In the genomic region with DNA sequence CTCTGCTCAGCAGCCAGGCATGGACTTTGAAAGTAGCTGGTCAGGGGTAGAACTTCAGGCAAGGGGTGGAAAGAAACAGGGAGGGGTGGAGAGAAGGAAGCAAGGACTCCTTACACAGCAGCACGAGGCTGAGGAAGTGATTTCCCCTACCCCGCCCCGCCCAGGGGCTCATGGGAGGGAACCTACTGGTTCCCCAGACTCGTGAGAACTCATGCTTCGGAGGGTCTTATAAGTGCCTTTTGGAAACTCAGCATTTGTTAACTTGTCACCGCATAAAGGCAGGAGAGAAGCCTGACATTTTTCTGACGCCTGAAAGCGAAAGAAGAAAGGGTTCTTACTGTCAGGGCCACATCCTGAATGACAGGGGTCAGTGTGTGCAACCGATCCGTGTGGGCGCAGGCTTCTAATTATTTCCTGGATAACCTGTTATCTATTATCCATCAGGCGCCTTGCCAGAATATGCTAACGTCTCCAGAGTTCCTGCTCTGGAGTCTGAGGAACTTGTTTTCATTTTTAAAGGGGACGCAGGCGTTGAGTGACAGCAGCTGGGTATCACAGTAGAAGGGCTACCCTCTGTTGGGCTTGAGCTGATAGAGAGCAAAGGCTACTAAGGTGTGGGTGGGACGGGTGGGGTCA, we compare ENCODE assay signal across 8 mouse cellular contexts.
DNase-seq lines count a peak whose midpoint lies in the region; ATAC-seq and TF ChIP-seq lines count a peak whose summit lies in the region.

No protein-coding gene starts in this region.

- H3K4me1 ChIP-seq in CH12.LX (ENCODE audit: control insufficient read depth in 1 of 2, insufficient read depth in 2 of 2), result peaks cover 7 to 39% of the 10 kb centered on the region in 2 experiments; a peak in 3 of 4 replicates
- peaks cover 24% of the 10 kb centered on the region for H3K4me1 ChIP-seq in heart, embryonic 10.5 days
- peaks cover 12% of the 10 kb centered on the region; the same call in 1 of the 2 replicates for H3K4me1 ChIP-seq in stomach, embryonic 14.5 days (ENCODE audit: control insufficient read depth, insufficient read depth, low read length)

- peak overlapping the region; percentile 68 for H3K9ac ChIP-seq in CH12.LX (ENCODE audit: insufficient read depth, low read depth)
- H3K9ac ChIP-seq in stomach, embryonic 14.5 days (replicated peaks; ENCODE audit: low read depth, low read length), result no peak overlapping the region

- no peak overlapping the region for H3K27ac ChIP-seq in CH12.LX (ENCODE audit: insufficient read depth, low read depth)
- H3K27ac ChIP-seq in heart, embryonic 10.5 days, result peak overlapping the region; percentile 62
- H3K27ac ChIP-seq in stomach, embryonic 14.5 days (ENCODE audit: low read length), result peak overlapping the region; percentile 27; the same call in 1 of the 2 replicates

- peak; percentile 68 for ATAC-seq in activated CD4-positive, CD25-positive, alpha-beta regulatory T cell, adult 4 months
- peak; percentile 55; the same call in 1 of the 2 replicates for ATAC-seq in stomach, embryonic 14.5 days (ENCODE audit: insufficient number of reproducible peaks, insufficient read depth, low FRiP score, low read depth)

- peak; percentile 76 for TF ChIP-seq POLR2A in CH12.LX (IDR thresholded peaks at IDR 0.05; ENCODE audit: low read depth, low read length)

- no peak for TF ChIP-seq RAD21 in CH12.LX (IDR thresholded peaks at IDR 0.05; ENCODE audit: low read depth, low read length)

- 0 out of 2 replicates have a peak, but pooled peaks have one; percentile 17 for TF ChIP-seq EP300 in CH12.LX (IDR thresholded peaks at IDR 0.05; ENCODE audit: low read length)

- 23% methylated on average over 16 of the region's 16 CpGs for WGBS in heart, embryonic 10.5 days
- WGBS in stomach, embryonic 14.5 days, result 20% methylated on average over 16 of the region's 16 CpGs

- TF ChIP-seq CTCF in CH12.LX (conservative IDR thresholded peaks at IDR 0.05 in 1 of 2, IDR thresholded peaks at IDR 0.05 in 1 of 2; ENCODE audit: low read depth in 2 of 2, low read length in 2 of 2), result no peak

- peak overlapping the region; percentile 31 to 54 (median 34) for H3K4me3 ChIP-seq in CH12.LX (replicated peaks in 1 of 3; ENCODE audit: low read depth in 2 of 3, low read length in 2 of 3, poor library complexity in 1 of 3)
- H3K4me3 ChIP-seq in heart, embryonic 10.5 days, result peak overlapping the region; percentile 43
- H3K4me3 ChIP-seq in stomach, embryonic 14.5 days (ENCODE audit: low read depth, low read length), result peak overlapping the region; percentile 15; the same call in 1 of the 2 replicates

- peak; percentile 41 for DNase-seq in CH12.LX (ENCODE audit: extremely low read depth)
- no peak for DNase-seq in heart, embryonic 10.5 days (ENCODE audit: low spot score)
- DNase-seq in kidney, adult 9 months, result peak; percentile 89
- DNase-seq in lung, postnatal 10 days, result peak; percentile 70
- DNase-seq in right cerebral cortex, postnatal 25 days, result no peak
- DNase-seq in layer of hippocampus, postnatal 36 days, result no peak

- H3K4me2 ChIP-seq in CH12.LX (ENCODE audit: insufficient read depth, low read depth, poor library complexity, severe bottlenecking), result peak overlapping the region; percentile 98
- H3K4me2 ChIP-seq in stomach, embryonic 14.5 days (replicated peaks; ENCODE audit: low read depth, low read length), result peak overlapping the region; percentile 36

- H3K9me3 ChIP-seq in CH12.LX (replicated peaks; ENCODE audit: low read length), result peaks cover 5% of the 10 kb centered on the region
- no peaks in the 10 kb centered on the region for H3K9me3 ChIP-seq in heart, embryonic 10.5 days
- H3K9me3 ChIP-seq in stomach, embryonic 14.5 days (ENCODE audit: control insufficient read depth, low read depth, low read length), result no peaks in the 10 kb centered on the region

- dilution Hi-C loops in CH12.LX (cut with MboI; ENCODE audit: extremely low pct_ligation_motif_present, extremely low pct_unique_long_range_greater_than_20kb, low sequenced_read_pairs), result no loop called here

- H3K36me3 ChIP-seq in CH12.LX (replicated peaks in 1 of 2; ENCODE audit: control insufficient read depth in 1 of 2, insufficient read depth in 1 of 2, low read length in 1 of 2), result no peaks in the 10 kb centered on the region
- no peaks in the 10 kb centered on the region for H3K36me3 ChIP-seq in heart, embryonic 10.5 days
- H3K36me3 ChIP-seq in stomach, embryonic 14.5 days (ENCODE audit: control insufficient read depth, insufficient read depth, low read length), result no peaks in the 10 kb centered on the region

- no peaks in the 10 kb centered on the region for H3K27me3 ChIP-seq in CH12.LX (replicated peaks)
- H3K27me3 ChIP-seq in heart, embryonic 10.5 days (ENCODE audit: insufficient read depth, poor library complexity, severe bottlenecking), result peaks cover 23% of the 10 kb centered on the region
- no peaks in the 10 kb centered on the region for H3K27me3 ChIP-seq in stomach, embryonic 14.5 days (ENCODE audit: control insufficient read depth, insufficient read depth, low read length)

- in situ Hi-C loops in CH12.LX (cut with MboI; ENCODE audit: low pct_ligation_motif_present, low pct_unique_long_range_greater_than_20kb, low sequenced_read_pairs), result no loop called here

- H3K79me2 ChIP-seq in CH12.LX (replicated peaks; ENCODE audit: control insufficient read depth, extremely low read depth, insufficient read depth, poor library complexity, severe bottlenecking), result no peaks in the 10 kb centered on the region

TF ChIP-seq in CH12.LX, 34 proteins besides CTCF, POLR2A, EP300 and RAD21:
- TF ChIP-seq TBP (conservative IDR thresholded peaks at IDR 0.05; ENCODE audit: low read depth, low read length) (peak; percentile 33; the same call in 1 of the 2 replicates), MXI1 (IDR thresholded peaks at IDR 0.05; ENCODE audit: low read depth, low read length) (peak; percentile 81), ZKSCAN1 (IDR thresholded peaks at IDR 0.05; ENCODE audit: borderline replicate concordance, low read depth, low read length) (no peak), POLR2AphosphoS2 (IDR thresholded peaks at IDR 0.05; ENCODE audit: low read depth, low read length) (no peak), ZNF384 (IDR thresholded peaks at IDR 0.05; ENCODE audit: low read depth, low read length) (no peak), CHD2 (IDR thresholded peaks at IDR 0.05; ENCODE audit: low read length) (0 out of 2 replicates have a peak, but pooled peaks have one; percentile 50), JUN (IDR thresholded peaks at IDR 0.05; ENCODE audit: insufficient read depth, low read depth, low read length) (no peak), MAFK (IDR thresholded peaks at IDR 0.05; ENCODE audit: insufficient replicate concordance, low read length) (no peak), IRF4 (IDR thresholded peaks at IDR 0.05; ENCODE audit: low read depth, low read length) (peak; percentile 58; the same call in 1 of the 2 replicates), CHD1 (IDR thresholded peaks at IDR 0.05; ENCODE audit: low read depth, low read length) (no peak), SIN3A (IDR thresholded peaks at IDR 0.05; ENCODE audit: low read length) (no peak), MEF2A (IDR thresholded peaks at IDR 0.05; ENCODE audit: borderline replicate concordance, low read depth, low read length) (no peak), SMC3 (IDR thresholded peaks at IDR 0.05; ENCODE audit: low read depth, low read length) (no peak), RCOR1 (conservative IDR thresholded peaks at IDR 0.05; ENCODE audit: low read depth, low read length) (no peak), JUND (conservative IDR thresholded peaks at IDR 0.05; ENCODE audit: low read depth, low read length) (no peak), HCFC1 (IDR thresholded peaks at IDR 0.05; ENCODE audit: low read depth, low read length) (peak; percentile 42), TCF12 (IDR thresholded peaks at IDR 0.05; ENCODE audit: low read depth, low read length) (peak; percentile 64), ZMIZ1 (IDR thresholded peaks at IDR 0.05; ENCODE audit: low read depth, low read length) (no peak), UBTF (IDR thresholded peaks at IDR 0.05; ENCODE audit: low read depth, low read length) (no peak), ETS1 (conservative IDR thresholded peaks at IDR 0.05; ENCODE audit: low read depth, low read length) (peak; percentile 34; the same call in 1 of the 2 replicates), USF2 (conservative IDR thresholded peaks at IDR 0.05; ENCODE audit: low read depth, low read length) (no peak), MAX (IDR thresholded peaks at IDR 0.05; ENCODE audit: low read length) (peak; percentile 82), MAZ (IDR thresholded peaks at IDR 0.05; ENCODE audit: low read depth, low read length) (peak; percentile 71), MYC (IDR thresholded peaks at IDR 0.05; ENCODE audit: low read depth, low read length) (peak; percentile 85), BHLHE40 (IDR thresholded peaks at IDR 0.05; ENCODE audit: low read depth, low read length) (peak; percentile 60; the same call in 1 of the 2 replicates), ELF1 (IDR thresholded peaks at IDR 0.05; ENCODE audit: low read depth, low read length) (peak; percentile 58; the same call in 1 of the 2 replicates), E2F4 (IDR thresholded peaks at IDR 0.05; ENCODE audit: insufficient replicate concordance, low read depth, low read length) (no peak), GABPA (IDR thresholded peaks at IDR 0.05; ENCODE audit: insufficient replicate concordance, low read depth, low read length) (no peak), NRF1 (IDR thresholded peaks at IDR 0.05; ENCODE audit: low read depth, low read length) (no peak), PAX5 (IDR thresholded peaks at IDR 0.05; ENCODE audit: low read length) (no peak), USF1 (IDR thresholded peaks at IDR 0.05; ENCODE audit: low read depth, low read length) (no peak), ZC3H11A (IDR thresholded peaks at IDR 0.05; ENCODE audit: low read depth, low read length) (no peak), NELFE (IDR thresholded peaks at IDR 0.05; ENCODE audit: low read depth, low read length) (peak; percentile 67), KAT2A (IDR thresholded peaks at IDR 0.05; ENCODE audit: insufficient replicate concordance, low read length) (no peak)

Comparison
In these comparisons a context has a peak if more than half of its experiments do, and no peak if none do; other contexts are left out.
1. DNase-seq: peak in CH12.LX (single experiment), kidney, adult 9 months (single experiment) and lung, postnatal 10 days (single experiment); none in heart, embryonic 10.5 days (single experiment), right cerebral cortex, postnatal 25 days (single experiment) and layer of hippocampus, postnatal 36 days (0 of 2).
2. Peak in every context shown above with its lines, with median percentiles within 50 percentile points of each other: H3K4me3 ChIP-seq.